Mouse (Mus musculus) lung, embryonic 15.5 days (tissue): Measurements from ENCODE around the gene Hacd4. TPM values are rescaled to one million over a fixed set of nuclear protein-coding genes. Genes with fewer than 3 reads are reported as not detected.

ENCODE experiments used
- ATAC-seq: fragments of 200-750 bp; cut with Nextera tagmentation; 2 replicates; pipeline ENCODE4 v1.8.0; 2017; ENCODE audit warnings: moderate number of reproducible peaks, borderline replicate concordance; ENCODE audit not compliant: low FRiP score, low TSS enrichment; ENCODE audit errors: extremely low read depth
- H3K27ac ChIP-seq: fragments of 300-500 bp; sonication (generic); 2 replicates; pipeline ENCODE4 v1.5.1; 2015; ENCODE audit warnings: moderate library complexity, mild to moderate bottlenecking, inconsistent platforms
- H3K27me3 ChIP-seq: fragments of 300-500 bp; sonication (generic); 2 replicates; pipeline ENCODE4 v1.6.1; 2015; ENCODE audit warnings: inconsistent platforms
- H3K36me3 ChIP-seq: fragments of 300-500 bp; sonication (generic); 2 replicates; pipeline ENCODE4 v1.6.1; 2015; ENCODE audit warnings: inconsistent platforms
- H3K4me1 ChIP-seq: fragments of 300-500 bp; sonication (generic); 2 replicates; pipeline ENCODE4 v1.6.1; 2015; ENCODE audit warnings: inconsistent platforms
- H3K4me2 ChIP-seq: fragments of 300-500 bp; sonication (generic); 2 replicates; pipeline ENCODE4 v1.6.1; 2015; ENCODE audit warnings: inconsistent platforms, mild to moderate bottlenecking, moderate library complexity
- H3K4me3 ChIP-seq: fragments of 300-500 bp; sonication (generic); 2 replicates; pipeline ENCODE4 v1.5.1; 2015; ENCODE audit warnings: mild to moderate bottlenecking, inconsistent platforms
- H3K9ac ChIP-seq: fragments of 300-500 bp; sonication (generic); 2 replicates; pipeline ENCODE4 v1.6.1; 2015; ENCODE audit warnings: inconsistent platforms
- H3K9me3 ChIP-seq: fragments of 300-500 bp; sonication (generic); 2 replicates; pipeline ENCODE4 v1.6.1; 2016; ENCODE audit warnings: inconsistent platforms
- WGBS: fragments of 180-500 bp; shearing (Covaris S2); methylation state at CpG from one replicate; pipeline ENCODE4 v1.1.7; 2015; 5-methylcytosine and 5-hydroxymethylcytosine counted together
- polyA plus RNA-seq: library from polyadenylated mRNA; unstranded; fragments of >200 nt; fragmentation: Nextera tagmentation; extraction: Ambion mirVana; gene quantifications from 2 replicates; pipeline ENCODE4 v1.2.1, GENCODE M21; 2015

The Hacd4 gene
- polyA plus RNA-seq, 1 experiment from 2014 or later: 9.4 TPM

DNA sequence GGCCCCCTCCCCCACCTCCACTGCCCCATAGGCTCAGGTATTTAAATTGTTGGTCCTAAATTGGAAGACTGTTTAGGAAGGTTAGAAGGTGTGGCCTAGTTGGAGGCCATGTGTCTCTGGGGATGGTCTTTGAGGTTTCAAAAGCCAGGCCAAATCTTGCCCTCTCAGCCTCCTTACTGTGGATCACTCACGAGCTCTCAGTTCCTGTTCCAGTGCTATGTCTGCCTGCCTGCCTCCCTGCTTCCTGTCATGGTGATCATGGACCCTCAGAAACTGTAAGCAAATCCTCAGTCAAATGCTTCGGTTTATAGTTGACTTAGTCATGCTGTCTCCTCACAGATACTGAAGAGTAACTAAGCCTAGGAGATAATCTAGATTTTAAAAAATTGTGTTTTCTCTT is 19.9 kb upstream of the Hacd4 start:
- no peak overlapping the region for H3K4me2 ChIP-seq
- H3K9ac ChIP-seq: no peak overlapping the region
- 68% methylated on average over 2 of the region's 2 CpGs for WGBS
- no peaks in the 10 kb centered on the region for H3K36me3 ChIP-seq
- H3K27me3 ChIP-seq: no peaks in the 10 kb centered on the region
- H3K4me1 ChIP-seq: no peaks in the 10 kb centered on the region
- H3K27ac ChIP-seq: no peak overlapping the region
- H3K9me3 ChIP-seq: no peaks in the 10 kb centered on the region
- ATAC-seq: no peak
- H3K4me3 ChIP-seq: no peak overlapping the region

DNA sequence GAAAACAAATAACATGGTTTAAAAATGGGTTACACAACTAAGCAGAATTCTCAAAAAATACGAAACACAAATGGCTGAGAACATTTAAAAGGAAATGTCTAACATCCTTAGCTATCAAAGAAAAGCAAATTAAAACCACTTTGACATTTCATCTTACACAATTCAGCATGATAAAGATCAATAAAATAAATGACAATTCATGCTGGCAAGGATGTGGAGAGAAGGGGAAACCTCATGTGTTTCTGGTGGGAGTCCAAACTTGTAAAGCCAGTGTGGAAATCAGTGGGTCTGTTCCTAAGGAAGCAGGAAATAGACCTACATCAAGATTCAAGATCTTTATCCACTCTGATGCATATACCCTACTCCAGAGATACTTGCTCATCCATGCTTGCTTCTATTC is 19.4 kb upstream of the Hacd4 start:
- Histone ChIP-seq H3K9ac (no peak overlapping the region), H3K4me1 (no peaks in the 10 kb centered on the region), H3K27me3 (no peaks in the 10 kb centered on the region), H3K27ac (no peak overlapping the region), H3K36me3 (no peaks in the 10 kb centered on the region), H3K4me2 (no peak overlapping the region), H3K9me3 (no peaks in the 10 kb centered on the region), H3K4me3 (no peak overlapping the region)
- ATAC-seq: no peak
- 66% methylated on average over 1 of the region's 1 CpGs for WGBS

DNA sequence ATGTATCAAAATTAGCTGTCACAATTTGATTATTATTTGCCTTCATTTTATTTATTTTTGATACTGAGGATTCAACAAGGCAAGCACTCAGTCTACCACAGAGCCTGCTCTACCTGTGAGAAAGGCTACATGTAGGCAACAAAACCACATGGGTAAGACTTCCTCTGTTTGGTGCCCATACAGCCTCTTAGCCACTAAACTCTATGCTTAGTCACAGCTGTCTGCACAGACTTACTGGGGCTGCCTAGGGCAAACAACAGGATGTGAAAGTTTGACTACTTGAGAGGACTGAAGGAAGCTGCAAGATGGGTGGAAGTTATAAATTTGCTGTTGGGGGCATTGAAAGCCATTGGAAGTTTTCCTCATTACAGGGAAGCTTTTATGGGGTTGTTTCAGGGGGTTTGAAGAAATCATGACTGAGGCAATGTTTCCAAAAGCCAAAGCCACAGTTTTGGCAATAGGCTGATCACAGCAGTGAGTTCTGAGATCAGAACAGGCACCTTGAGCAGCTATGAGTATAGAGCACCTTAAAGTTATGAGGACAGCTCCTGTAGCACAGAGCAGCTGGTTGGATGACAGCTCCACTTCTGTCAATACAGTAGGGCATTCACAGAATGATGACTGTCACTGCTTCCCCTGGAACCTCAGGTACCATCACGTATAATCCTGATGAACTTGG is 11.5 kb upstream of the Hacd4 start:
- 88% methylated on average over 1 of the region's 1 CpGs for WGBS
- H3K27ac ChIP-seq: no peak overlapping the region
- no peaks in the 10 kb centered on the region for H3K4me1 ChIP-seq
- no peak overlapping the region for H3K9ac ChIP-seq
- no peak overlapping the region for H3K4me2 ChIP-seq
- H3K9me3 ChIP-seq: no peaks in the 10 kb centered on the region
- no peak overlapping the region for H3K4me3 ChIP-seq
- no peaks in the 10 kb centered on the region for H3K36me3 ChIP-seq
- no peaks in the 10 kb centered on the region for H3K27me3 ChIP-seq
- no peak for ATAC-seq

DNA sequence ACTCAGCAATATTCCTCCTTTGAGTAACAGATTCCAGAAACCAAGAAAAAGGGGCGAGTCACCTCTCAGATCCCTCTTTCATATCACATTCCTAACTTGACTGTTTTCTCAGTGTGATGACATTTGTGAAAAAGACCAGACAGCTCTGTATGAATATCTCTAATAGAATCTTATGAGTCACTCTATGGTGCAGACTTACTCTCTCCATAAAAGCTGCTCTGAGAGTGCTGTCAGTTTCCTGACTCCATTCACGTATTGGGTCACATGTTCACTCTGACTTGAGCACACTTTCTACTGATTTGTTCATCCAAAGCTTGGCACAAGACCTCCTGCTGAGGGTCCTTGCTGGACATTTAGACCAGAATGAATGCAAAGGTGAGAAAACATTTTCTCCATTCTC is 10.2 kb upstream of the Hacd4 start:
- ATAC-seq: no peak
- Histone ChIP-seq H3K27ac (no peak overlapping the region), H3K36me3 (no peaks in the 10 kb centered on the region), H3K27me3 (no peaks in the 10 kb centered on the region), H3K9me3 (no peaks in the 10 kb centered on the region), H3K4me3 (no peak overlapping the region), H3K9ac (no peak overlapping the region), H3K4me1 (no peaks in the 10 kb centered on the region), H3K4me2 (no peak overlapping the region)
- 61% methylated on average over 2 of the region's 2 CpGs for WGBS

DNA sequence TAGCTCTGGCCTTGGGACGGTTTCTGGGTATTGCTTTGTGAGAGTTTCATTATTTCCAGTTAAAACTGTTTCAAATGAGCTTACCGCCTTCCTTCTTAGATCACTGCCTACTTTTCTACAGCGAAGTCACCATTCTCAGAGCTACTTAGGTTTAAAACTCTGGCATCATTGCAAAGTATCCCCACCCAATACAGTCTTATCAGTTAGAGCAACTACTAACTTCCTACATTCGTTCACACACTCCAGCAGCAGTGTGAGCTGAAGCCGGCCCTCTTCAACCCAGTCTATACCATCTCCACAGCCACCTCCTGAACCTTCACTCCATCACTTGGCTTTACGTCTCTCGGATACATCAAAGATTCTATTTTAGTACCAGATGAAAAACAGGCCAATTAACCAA is 2.1 kb upstream of the Hacd4 start:
- ATAC-seq: no peak
- Histone ChIP-seq H3K4me3 (no peak overlapping the region), H3K36me3 (no peaks in the 10 kb centered on the region), H3K27ac (no peak overlapping the region), H3K4me1 (peaks cover 13% of the 10 kb centered on the region), H3K27me3 (no peaks in the 10 kb centered on the region), H3K9ac (no peak overlapping the region), H3K9me3 (no peaks in the 10 kb centered on the region), H3K4me2 (no peak overlapping the region)
- 85% methylated on average over 7 of the region's 7 CpGs for WGBS

DNA sequence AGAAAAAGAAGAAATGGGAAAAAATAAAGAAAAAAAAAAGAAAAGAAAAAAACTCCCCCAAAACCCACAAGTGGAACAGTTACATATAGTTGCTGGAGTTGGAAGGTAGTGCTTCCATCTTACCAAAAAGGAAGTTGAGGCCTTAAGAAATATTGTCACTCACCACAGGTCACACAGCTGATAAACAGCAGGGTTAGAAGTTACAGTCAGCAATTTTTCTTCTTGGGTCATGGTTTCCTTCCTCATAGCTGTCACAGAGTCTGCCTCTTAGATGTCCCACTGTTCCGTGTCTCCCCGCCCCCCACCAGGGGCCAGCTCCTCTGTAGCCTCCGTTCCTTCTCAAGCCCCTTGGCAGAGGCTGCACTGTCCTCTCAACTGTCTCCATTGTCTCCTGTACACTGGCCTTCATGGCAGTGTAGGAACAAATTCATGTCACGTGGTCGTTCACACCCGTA is 968 bp upstream of the Hacd4 start:
- no peak overlapping the region for H3K4me3 ChIP-seq
- no peak overlapping the region for H3K4me2 ChIP-seq
- H3K27ac ChIP-seq: no peak overlapping the region
- H3K4me1 ChIP-seq: peaks cover 13% of the 10 kb centered on the region
- WGBS: 69% methylated on average over 6 of the region's 6 CpGs
- no peak overlapping the region for H3K9ac ChIP-seq
- no peak for ATAC-seq
- H3K27me3 ChIP-seq: no peaks in the 10 kb centered on the region
- no peaks in the 10 kb centered on the region for H3K36me3 ChIP-seq
- no peaks in the 10 kb centered on the region for H3K9me3 ChIP-seq

DNA sequence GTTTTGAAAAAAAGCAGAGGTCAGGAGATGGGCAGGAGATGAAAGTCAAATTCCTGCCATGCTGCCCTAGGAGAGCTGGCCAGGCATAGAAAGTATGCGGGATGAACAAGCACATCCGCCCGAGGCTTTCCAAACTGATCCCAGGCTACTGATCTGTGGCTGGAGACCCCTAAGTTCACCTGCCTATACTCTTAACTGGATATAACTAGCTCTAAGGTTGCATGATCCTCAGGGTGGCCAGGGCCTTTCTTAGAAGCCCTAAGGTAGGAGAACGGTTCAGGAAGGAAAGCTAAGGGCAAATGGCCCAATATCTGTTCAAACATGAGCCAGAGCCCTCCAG is 232 bp upstream of the Hacd4 start:
- 0 out of 2 replicates have a peak overlapping the region, but pooled peaks have one; percentile 26 for H3K27ac ChIP-seq
- 16% methylated on average over 4 of the region's 4 CpGs for WGBS
- peak overlapping the region; percentile 49 for H3K4me3 ChIP-seq
- H3K4me1 ChIP-seq: peaks cover 13% of the 10 kb centered on the region
- H3K27me3 ChIP-seq: no peaks in the 10 kb centered on the region
- no peak; the same call in 1 of the 2 replicates for ATAC-seq
- peak overlapping the region; percentile 74 for H3K4me2 ChIP-seq
- no peaks in the 10 kb centered on the region for H3K9me3 ChIP-seq
- H3K36me3 ChIP-seq: no peaks in the 10 kb centered on the region
- H3K9ac ChIP-seq: peak overlapping the region; percentile 52; the same call in 1 of the 2 replicates

DNA sequence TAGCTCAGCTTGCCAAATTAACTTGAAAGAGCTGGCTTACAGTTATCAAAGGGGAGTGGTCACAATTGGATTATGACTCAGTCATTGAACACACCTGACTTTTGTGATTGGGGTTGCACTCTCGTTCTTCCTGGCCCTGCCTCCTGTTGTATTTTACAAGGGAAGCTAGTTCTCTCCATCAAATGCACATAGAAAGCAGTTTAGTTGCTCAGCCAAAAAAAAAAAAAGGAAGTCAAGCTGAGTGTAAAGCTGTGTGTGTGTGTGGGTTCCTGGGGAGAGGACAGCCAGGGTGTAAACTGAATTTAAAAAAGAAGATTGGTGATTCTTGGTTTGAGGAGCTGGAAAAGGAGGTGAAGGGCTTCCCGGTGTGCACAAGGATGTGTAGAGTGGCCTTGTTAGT is 811 bp downstream of the Hacd4 start:
- Histone ChIP-seq H3K36me3 (no peaks in the 10 kb centered on the region), H3K27ac (no peak overlapping the region), H3K4me1 (peaks cover 13% of the 10 kb centered on the region), H3K9me3 (no peaks in the 10 kb centered on the region), H3K9ac (no peak overlapping the region), H3K27me3 (no peaks in the 10 kb centered on the region), H3K4me2 (peak overlapping the region; percentile 74), H3K4me3 (peak overlapping the region; percentile 49; the same call in 1 of the 2 replicates)
- 28% methylated on average over 2 of the region's 2 CpGs for WGBS
- no peak for ATAC-seq

DNA sequence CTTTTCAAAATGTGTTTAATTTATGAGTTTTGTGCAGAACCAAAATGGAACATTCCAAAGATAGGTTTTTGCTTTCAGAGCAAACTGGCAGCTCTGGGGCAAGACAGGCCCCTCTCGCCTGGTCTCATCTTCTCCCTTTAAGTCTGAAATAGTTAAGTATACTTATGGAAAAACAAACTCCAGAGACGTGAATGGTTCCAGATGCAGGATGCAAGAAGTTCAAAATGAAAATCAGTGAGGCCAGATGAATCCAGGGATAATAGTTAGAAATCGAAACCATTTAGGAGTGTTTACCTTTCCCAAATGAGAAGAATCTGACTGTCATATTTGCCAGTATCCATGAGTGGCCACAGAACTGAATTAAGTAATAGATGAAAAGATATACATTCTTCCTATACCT is 1.6 kb downstream of the Hacd4 start:
- no peak overlapping the region for H3K4me3 ChIP-seq
- no peaks in the 10 kb centered on the region for H3K36me3 ChIP-seq
- H3K9ac ChIP-seq: no peak overlapping the region
- no peaks in the 10 kb centered on the region for H3K27me3 ChIP-seq
- H3K4me1 ChIP-seq: peaks cover 13% of the 10 kb centered on the region
- no peak overlapping the region for H3K27ac ChIP-seq
- no peak for ATAC-seq
- WGBS: 58% methylated on average over 3 of the region's 3 CpGs
- H3K9me3 ChIP-seq: no peaks in the 10 kb centered on the region
- no peak overlapping the region for H3K4me2 ChIP-seq

DNA sequence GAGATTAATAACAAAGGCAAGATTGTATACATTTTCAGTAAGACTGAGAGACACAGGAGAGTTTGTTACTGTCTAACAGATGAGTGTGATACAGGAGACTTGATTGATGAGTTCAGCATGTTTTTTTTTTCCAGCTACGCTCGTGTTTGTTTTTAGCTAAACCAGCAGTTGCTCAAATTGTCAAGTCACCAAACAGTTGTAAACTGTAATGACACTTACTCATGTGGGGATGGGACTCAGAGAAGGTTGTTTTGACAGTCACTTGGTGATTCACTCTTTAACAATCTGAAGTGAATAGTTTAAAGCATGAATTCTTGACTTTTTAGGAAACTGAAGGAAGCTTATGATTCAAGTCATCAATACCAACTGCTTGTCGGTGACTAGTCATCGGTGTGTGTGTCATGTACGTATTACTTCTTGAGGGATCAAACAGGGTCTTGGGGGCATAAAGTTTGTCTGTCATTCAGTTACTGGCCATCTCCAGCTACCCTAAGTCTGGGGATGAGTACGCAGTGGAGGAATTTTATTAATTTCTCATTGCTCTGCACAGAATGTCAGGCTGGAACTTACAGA is 2.0 kb downstream of the Hacd4 start:
- no peaks in the 10 kb centered on the region for H3K9me3 ChIP-seq
- no peak overlapping the region for H3K4me3 ChIP-seq
- H3K4me1 ChIP-seq: peaks cover 13% of the 10 kb centered on the region
- H3K27me3 ChIP-seq: no peaks in the 10 kb centered on the region
- H3K9ac ChIP-seq: no peak overlapping the region
- H3K36me3 ChIP-seq: no peaks in the 10 kb centered on the region
- H3K27ac ChIP-seq: no peak overlapping the region
- no peak for ATAC-seq
- WGBS: 55% methylated on average over 6 of the region's 6 CpGs
- H3K4me2 ChIP-seq: no peak overlapping the region

DNA sequence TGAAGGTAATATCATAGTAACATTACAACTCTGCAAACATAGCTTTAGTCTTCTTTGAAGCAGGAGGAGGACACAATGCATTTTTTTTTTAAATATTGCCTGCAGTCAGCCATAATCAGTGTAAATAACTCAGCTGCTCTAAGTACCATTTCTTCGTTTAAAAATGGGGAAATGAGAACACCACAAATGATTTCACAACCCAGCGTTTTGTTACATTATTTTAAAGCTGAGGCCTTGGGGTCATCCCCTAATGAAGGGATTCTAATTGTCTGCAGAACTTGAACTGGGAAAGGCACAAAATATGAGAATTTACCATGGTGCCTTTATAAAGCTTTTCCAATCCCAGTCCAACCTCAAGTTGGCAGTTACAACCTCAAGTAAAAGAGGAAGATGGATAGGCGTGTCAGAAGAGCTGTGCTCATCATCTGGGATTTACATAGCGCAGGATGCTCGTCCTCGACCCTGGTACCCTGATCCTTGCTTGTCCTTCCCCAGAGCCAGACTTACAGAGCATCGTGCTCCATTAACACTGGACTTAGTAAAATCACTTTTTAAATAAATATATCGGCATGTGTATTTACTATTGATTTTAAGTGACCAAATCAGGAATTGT is 6.2 kb downstream of the Hacd4 start:
- no peaks in the 10 kb centered on the region for H3K4me1 ChIP-seq
- H3K9me3 ChIP-seq: no peaks in the 10 kb centered on the region
- no peak for ATAC-seq
- no peaks in the 10 kb centered on the region for H3K36me3 ChIP-seq
- no peaks in the 10 kb centered on the region for H3K27me3 ChIP-seq
- WGBS: 73% methylated on average over 8 of the region's 8 CpGs
- H3K4me3 ChIP-seq: no peak overlapping the region
- no peak overlapping the region for H3K9ac ChIP-seq
- no peak overlapping the region for H3K4me2 ChIP-seq
- no peak overlapping the region for H3K27ac ChIP-seq

DNA sequence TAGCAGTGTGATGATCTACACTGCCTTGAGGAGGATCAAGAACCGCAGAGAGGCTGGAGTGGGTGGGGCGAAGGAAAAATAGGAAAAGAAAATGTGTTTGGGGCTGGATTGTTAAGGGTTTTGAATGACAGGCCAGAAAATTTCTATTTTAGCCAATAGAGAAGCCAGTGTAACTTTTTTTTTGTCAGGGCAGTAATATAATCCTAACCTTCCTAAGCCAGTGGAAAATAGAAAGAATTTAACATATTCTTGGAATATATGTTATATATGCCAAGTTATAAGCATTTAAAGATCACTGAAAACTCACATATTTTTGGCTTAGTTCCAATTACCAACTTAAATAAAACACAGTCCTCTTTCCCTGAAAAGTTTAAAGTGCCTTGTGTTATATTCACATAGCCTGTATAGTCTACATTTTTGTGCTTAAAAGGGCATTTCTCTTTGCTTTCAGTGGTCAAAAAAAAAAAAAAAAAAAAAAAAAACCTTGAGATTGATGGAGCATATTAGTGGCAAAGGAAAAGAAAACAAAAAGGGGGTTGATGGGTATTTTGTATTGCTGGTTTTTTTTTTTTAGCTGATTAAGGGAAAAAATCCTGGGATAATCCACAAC is 11.0 kb downstream of the Hacd4 start:
- Histone ChIP-seq H3K36me3 (no peaks in the 10 kb centered on the region), H3K27me3 (no peaks in the 10 kb centered on the region), H3K4me1 (no peaks in the 10 kb centered on the region), H3K9me3 (no peaks in the 10 kb centered on the region), H3K27ac (no peak overlapping the region), H3K4me3 (no peak overlapping the region), H3K4me2 (no peak overlapping the region), H3K9ac (no peak overlapping the region)
- 79% methylated on average over 2 of the region's 2 CpGs for WGBS
- ATAC-seq: no peak
